Mouse (Mus musculus): ENCODE measurements around the gene Ace3.
A peak's percentile ranks its signal among the peaks of the same experiment; 100 is the strongest.

Ace3 gene

DNA sequence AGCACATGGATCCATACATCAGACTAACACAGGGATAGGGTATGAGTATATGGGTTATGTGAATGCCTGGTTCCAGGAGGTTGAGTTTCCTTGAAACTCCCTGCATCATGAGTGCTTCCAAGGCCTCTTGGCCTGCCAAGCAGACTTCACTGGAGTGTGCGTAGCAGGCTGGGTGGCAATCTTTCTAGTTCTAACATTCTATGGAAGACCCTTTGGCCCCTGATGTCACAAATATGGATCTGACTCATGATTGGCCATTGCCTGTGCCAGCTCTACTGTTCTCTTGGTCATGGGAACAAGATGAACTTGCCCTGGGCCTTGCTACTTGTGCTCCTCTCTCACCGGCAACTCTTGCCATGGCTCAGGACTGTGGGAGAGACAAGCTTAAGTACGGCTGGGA is at the start of gene Ace3:
TSS of gene Ace3 (plus strand) at position 301 of the 400 bp plus-strand sequence.
- DNase-seq, result no peak

DNA sequence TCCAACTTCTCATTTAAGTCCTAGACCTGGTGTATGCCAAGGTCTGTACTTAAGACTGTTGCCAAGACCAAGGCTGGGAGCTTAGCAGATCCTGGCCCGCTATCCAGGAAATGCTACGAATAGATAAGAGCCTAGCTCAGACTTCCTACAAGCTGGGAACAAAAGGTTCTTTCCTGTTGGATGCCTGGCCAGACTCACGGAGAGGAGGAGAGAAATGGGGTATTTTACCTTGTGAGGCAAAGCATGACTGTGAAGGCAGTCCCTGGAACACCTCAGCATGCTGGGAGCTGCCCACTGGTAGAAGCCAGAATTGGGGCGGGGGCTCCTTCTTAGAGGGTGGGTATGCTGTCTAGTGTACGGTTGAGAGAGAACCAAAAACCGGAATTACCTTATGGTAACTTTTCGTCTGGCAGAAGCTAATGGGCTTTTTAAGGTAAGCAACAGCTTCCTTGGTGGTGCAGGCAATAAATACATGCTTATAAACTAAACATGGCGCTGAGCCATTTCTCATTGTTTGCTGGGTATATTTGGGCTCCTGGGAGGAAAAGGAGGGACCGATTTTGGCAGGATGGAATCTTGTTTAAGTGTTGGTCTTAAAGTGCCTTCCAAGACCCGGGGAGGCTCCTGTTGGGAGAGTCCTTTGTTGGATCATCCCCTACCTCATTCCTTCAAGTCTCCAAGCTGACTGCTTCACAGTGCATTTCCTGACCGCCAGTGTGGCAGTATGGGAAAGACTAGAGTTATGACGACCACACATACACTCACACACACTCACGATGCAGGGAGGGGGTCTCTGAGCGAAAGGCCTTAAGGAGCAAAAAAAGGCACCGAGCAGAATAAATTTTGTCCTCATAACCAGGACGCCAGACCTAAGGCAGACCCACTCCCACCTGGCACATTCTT is 49.5 kb upstream of the Ace3 start:
- DNase-seq, result no peak

DNA sequence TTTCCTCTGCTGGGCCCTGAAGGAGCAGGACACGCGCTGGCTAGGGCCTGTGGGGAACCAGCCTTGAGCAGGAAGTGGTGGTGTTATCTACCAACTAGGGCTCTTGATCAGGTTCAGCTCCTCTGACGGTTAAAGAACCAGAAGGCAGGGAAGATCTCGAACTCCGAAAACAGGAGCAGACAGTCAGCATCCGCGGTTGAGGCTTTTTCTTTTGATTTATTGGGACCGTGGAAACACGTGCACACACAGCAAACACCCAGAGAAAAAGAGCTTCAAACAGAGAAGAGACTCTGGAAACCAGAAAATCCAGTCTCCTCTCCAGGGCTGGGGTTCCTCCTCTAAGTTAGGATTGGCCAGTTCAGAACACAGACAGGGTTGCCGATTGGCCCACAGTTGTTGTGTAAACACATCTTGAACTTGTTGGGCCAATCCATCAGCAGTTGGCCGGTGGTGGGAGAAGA is 47.8 kb upstream of the Ace3 start:
- DNase-seq, result peak; percentile 18

DNA sequence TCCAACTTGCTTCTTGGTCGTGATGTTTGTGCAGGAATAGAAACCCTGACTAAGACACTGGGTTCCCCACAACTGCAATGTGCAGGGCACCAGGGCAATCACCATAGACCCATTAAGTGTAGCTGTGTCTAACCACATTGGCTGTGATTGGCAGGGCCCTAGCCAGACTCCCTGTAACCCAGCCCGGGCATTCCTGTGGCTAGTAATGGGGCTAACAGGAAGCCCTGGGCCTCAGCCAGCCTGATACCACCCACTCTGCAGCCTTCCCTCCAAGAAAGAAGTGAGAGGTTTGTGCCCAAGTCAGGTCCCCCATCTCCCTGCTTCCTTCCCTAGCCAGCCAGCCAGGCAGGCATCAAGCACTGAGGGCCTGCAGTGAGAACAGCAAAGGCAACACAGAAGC is 46.2 kb upstream of the Ace3 start:
- DNase-seq, result no peak

DNA sequence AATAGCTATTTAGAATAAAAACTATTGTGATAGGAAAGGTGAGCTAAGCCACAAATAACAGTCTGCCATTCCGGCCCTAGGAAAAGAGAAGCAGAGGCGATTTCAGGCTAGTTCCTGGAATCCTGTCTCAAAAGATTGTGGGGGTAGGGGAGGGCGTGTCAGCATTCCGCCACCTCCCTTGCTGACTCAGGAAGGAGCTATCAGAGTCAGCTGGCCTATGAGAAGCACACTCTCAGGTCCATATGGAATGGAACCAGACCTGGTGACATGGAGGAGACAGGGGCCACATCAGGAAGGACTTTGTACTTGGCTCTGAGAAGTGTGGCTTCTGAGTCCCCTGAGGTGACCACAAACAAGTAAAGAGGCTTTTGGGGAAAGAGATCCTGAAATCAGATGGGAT is 44.0 kb upstream of the Ace3 start:
- DNase-seq, result no peak

DNA sequence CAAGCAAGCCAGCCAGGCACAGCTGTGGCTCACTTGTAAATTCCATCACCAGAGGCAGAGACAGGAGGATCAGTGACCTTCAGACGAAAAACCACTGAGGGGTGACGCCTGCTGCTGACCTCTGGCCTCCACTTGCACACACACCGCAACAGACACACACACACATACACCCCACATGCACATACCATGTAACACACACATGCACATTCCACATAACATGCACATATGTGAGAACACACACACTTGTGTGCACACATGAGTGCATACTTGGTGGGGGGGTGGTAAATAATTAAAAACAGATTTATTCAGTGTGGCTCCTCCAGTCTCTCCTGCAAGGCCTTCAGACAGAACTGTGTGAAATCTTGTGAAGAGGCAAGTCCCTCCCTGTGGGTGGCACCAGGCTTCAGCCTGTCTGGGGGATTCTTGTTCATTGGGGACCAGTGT is 42.9 kb upstream of the Ace3 start:
- DNase-seq, result no peak

DNA sequence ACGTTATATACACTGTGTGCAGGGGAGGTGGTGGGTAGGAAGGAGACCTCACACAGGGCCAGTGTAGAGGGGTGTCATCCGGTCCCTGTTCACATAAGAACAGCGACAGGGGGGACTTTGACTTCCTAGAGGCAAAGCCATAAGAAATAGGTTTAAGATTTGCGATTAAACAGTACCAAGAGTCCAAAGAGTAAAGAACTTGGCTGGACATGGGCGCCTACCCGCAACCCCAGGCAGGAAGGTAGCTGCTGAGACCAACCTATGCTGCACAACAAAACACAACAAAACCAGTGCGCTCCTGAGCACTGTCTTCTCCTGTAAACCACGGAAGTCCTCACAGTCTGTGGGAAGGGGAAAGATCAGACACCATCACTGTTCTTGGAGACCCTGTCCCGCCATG is 42.4 kb upstream of the Ace3 start:
- DNase-seq, result no peak

DNA sequence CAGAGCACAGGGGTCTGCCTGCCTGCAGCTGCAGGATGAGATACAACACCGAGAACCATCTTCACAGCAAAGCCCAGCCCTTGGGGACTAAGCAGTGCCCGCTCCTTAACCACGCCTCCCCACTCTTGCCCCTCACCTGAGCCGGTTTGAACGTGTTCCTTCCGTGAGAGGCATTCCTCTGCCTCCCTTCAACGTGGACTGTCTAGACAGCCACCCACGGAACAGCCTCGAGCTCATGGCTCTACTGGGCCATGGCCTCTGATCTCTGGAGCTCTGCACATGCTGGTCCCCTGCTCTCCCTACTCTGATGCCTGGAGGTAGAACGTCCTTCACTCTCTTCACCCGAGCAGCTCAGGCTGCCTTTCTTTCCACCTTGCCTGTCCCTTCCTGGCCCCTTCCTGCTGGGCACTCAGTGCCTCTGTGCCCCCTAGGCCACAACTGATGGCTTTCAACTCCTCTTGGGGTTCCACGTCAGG is 41.5 kb upstream of the Ace3 start, which contains the start of gene Cyb561:
TSS of gene Cyb561 (minus strand) at position 426 of the 476 bp plus-strand sequence.
- DNase-seq, result no peak

DNA sequence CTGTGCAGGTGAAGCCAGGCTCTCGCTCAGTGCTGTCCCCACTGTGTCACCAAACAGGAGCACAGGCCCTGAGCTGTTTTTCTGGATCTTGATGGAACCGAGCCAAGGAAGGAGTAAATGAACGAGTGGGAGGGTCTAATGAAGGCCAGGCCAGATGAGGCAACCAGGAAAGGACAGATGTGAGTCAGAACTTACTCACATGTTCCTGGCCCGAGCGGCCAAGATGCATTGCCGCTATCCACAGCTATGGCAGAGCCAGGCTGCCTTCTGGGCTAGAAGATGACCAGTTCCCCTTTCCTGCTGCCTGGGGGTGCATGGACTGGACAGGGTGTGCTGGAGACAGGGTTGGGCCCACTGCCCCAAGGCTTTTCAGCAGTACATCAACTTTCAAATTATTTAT is 41.1 kb upstream of the Ace3 start:
- no peak for DNase-seq

DNA sequence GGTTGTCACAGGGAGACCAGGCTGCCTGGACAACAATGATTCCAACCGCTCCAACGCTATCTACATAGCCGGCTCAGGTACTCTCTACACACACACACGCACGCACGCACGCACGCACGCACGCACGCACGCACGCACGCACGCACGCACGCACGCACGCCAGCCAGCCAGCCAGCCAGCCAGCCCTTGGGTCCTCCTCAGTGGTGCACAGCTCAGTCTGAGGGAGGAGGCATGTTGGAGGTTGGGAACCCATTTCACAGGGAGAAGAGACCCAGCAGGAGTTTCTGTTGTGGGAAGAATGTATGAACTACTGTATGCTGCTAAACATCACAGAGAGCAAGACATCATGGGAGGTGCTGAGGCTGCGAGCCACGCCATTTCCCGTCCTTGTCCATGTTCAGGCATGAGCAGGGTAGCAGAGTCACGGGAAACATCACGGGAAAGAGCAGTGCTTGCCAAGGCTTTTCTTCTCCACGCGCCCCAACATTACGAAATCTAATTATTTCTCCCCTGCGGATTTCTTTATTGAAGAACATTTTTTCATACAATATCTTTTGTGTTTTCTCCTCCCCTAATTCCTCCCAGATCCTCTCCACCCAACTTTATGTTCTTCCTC is 38.6 kb upstream of the Ace3 start:
- DNase-seq, result no peak

DNA sequence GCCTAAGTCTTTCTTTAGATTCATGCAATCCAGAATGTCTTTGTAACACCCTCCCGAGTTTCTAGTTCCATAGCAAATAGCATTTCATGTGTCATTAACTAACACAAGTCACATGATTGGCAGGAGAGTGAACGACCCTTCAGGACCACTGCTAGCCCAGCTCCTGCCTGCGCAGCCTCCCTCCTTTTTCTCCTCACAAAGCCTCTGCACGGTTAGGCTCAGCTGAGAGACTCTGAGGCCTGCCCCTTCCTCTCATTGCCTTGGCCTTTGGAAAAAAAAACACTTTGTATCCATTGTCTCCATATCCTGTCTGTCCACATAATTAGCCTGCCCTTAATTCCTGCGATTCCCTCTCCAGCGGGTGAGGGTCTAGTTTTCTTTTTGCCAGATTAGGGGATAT is 37.0 kb upstream of the Ace3 start:
- no peak for DNase-seq

DNA sequence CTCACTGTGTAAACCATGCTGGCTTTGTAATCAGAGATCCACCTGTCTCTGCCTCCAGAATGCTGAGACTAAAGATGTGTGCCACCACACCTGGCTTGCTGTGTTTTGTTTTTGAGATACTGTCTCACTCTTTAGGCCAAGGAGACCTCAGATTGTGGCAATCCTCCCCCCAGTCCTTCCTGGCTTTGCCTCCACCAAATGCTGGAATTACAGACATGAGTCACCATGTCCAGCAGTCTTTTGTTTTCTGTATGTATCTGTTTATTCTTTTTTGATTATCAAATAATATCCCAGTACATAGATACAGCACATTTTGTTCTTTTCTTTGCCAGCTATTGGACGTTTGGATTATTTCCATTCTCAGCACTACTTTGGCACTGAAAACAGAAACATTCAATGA is 35.9 kb upstream of the Ace3 start:
- DNase-seq, result no peak

DNA sequence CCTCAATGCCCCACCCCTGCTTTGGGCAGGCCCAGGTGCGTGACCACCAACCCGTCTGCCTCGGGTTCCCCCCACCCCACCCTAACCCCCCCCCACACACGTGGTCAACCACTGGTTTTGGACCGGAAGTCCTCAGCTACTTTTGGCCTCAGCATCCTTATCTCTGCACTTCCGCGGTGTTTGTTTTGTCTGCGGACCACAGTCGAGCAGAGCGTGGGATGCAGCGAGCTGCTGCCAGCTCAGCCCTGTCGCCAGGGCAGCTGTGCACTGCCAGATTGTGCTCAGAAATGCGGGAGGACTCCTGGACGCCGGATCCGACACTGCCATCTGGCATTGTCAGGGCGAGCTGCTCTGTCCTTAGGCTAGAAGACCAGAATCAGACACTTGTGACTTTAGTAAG is 35.1 kb upstream of the Ace3 start:
- DNase-seq, result no peak

DNA sequence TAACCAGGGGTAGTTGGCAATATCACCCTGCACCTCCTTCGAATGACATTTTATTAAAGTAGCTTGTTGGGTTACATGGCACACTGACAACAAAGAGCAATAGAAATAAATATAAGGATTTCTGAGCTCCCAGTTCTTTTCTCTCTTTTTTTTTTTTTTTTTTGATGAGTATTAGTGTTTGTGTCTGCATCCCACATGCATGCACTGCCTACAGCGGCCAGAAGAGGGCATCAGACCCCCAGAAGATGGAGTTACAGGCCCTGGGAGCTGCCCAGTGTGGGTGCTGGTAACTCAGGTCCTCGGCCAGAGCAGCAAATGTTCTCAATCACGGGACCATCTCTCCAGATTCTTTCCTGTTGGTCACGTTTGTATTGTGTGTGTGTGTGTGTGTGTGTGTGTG is 29.8 kb upstream of the Ace3 start:
- DNase-seq, result no peak

DNA sequence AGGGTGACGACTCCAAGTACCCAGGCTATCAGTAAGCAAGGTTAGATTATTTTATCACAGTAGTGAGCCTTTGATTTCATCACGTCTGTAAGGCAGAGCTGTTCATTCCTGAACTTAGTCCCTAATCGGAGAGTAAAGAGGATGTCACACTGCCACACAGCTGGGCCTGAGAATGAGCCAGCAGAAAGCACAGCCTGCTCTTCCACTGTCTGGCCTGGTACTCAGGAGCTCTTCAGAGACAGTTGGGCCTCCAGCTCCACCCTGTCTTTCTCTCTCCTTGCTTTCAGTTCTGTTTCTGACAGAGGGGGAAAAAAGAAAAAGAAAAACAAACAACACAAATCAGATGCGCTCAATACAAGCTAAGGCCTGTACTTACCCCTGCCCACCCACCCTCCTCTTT is 28.2 kb upstream of the Ace3 start:
- no peak for DNase-seq

DNA sequence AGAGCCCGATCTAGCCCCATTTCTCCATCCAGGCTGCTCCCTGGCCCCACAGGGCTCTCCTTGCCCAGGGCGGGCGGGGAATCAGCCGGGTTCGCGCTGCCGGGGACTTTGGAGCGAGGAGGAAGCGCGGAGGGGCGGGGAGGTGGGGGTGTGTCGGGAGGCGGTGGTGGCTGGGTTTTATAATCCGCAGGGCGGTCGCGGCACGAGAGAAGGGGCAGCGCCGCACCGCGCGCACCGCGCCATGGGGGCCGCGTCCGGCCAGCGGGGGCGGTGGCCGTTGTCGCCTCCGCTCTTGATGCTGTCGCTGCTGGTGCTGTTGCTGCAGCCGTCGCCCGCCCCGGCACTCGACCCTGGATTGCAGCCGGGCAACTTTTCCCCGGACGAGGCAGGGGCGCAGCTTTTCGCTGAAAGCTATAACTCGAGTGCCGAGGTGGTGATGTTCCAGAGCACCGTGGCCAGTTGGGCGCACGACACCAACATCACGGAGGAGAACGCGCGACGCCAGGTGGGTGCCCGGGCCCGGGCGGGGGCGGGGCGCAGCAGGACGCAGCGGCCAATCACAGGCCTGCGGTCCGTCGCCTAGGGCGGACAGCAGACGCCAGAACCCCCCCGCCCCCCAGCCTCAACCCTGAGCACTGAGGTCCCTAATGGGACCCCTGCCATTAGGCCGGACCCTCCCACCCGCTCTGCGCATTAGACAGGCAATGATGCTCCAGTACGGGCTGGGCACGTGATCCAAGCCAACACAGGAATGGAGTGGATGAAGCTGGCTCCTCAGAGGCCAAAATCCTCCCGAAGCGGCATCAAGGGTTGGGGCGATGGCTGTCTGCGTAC is 26.5 kb upstream of the Ace3 start, which contains the start of gene Ace:
TSS of gene Ace (plus strand) at position 205 of the 834 bp plus-strand sequence.
- peak; percentile 30 for DNase-seq

DNA sequence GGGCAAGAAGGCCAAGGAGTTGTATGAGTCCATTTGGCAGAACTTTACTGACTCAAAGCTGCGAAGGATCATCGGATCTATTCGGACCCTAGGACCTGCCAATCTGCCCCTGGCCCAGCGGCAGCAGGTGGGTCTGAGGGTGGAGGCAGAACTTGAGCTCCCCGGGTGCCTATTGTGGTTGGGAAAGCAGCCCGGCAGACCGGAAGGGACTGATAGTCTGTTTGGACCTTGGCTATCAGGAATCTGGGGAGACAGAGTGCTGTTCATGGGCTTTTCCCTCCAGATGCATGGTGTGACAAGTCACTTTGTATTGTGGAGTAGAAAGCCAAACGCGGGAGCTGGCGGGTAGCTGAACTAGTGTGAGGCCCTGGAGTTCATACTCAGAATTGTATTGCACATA is 25.5 kb upstream of the Ace3 start:
- no peak for DNase-seq

DNA sequence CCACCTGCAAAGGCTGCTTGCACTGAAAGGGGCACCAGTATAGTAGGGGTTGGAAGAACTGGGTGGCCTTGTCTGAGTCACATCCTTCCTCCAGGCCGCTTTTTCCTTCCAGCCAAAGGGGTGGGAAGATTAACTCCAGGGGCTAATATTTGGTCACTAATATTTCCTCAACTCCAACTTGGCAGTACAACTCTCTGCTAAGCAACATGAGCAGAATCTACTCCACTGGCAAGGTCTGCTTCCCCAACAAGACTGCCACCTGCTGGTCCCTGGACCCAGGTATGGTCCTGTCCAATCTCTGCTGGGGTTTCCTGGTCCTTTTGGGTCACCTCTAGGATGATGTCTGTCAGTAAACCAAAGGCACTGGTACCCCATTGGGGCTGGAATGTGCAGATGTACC is 25.0 kb upstream of the Ace3 start:
- DNase-seq, result no peak

DNA sequence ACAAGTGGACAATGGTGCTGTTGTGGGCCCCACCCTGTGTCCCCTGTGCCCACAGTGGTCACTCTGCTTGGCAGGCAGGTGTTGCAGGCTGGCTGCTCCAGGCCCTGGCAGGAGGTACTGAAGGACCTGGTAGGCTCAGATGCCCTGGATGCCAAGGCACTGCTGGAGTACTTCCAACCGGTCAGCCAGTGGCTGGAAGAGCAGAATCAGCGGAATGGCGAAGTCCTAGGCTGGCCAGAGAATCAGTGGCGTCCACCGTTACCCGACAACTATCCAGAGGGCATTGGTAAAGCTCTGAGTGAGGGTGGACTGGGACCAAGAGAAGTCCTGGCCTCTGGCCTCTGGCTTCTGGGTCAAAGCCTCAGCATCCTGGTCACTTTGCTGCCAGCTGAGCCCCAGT is 19.9 kb upstream of the Ace3 start:
- DNase-seq, result no peak

DNA sequence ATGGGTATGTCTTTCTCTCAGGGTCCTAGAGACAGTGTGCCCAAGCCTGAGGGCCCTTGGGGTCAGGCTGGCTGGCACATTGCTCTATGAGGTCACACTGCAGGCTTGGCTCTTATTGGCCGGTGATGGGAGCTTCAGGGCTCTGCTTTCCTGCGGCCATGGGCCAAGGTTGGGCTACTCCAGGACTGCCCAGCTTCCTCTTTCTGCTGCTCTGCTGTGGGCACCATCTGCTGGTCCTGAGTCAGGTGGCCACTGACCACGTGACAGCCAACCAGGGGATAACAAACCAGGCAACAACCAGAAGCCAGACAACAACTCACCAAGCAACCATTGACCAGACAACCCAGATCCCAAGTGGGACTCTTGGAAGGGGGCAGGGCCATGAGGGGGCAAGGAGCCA is 19.4 kb upstream of the Ace3 start:
- no peak for DNase-seq

DNA sequence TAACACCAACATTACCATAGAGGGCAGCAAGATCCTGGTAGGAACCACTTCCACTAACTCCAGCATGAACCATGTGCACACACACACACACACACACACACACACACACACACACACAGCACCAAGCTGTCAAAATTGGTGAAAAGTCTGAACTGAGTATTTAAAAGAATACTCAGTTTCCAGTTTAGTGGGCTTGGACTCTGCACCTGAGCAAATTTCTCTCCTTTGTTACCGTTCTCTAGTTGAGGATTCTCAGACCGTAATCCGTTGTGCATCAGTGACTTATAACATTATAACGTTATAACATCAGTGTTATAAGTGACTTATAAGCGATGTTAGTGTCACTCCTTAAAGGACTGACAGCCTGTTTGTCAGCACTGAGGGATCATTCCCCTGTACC is 18.8 kb upstream of the Ace3 start:
- DNase-seq, result no peak

DNA sequence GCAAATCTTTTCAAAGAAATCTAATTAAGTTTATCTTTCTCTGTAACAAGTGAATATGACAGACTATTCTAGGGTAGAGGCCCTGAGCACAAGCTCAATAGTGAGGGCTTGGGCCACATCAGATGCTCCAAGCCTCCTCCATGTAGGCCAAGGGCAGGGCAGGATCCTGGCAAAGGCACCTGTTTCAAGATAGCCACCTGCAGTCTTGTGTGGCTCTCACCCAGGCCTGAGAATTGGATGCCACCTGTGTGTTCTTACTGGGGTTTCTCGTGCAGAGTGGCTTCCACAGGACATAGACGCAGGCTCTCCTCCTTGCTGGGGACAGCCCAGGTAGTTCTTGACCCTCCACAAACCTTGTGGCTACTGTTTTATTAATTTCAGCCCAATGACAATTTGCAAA is 16.2 kb upstream of the Ace3 start:
- no peak for DNase-seq

DNA sequence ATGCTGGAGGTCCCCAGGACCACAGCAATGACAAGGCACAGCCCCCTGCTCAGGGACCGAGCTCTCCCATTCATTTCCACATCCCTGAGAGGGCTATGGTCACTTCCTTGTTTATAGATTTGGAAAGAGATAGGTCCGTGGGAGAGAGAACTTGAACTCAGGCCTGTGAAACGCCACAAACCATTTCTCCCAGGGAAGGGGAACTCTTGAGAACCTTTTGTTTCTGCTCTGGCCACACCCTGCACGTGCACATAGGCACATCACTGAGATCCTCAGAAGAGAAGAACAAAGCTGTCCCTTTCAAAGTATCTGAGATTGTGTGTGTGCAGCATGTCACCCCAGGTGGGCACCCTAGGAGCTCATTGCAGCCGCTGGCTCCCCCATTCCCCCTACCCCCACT is 15.8 kb upstream of the Ace3 start:
- no peak for DNase-seq
